Mouse (Mus musculus): ENCODE measurements around the gene Gm28042. TPM values are rescaled to one million over a fixed set of nuclear protein-coding genes. Genes with fewer than 3 reads are reported as not detected.

The Gm28042 gene
- total RNA-seq, 2 experiments from 2014 or later = 3.8 TPM; not detected in 1

DNA sequence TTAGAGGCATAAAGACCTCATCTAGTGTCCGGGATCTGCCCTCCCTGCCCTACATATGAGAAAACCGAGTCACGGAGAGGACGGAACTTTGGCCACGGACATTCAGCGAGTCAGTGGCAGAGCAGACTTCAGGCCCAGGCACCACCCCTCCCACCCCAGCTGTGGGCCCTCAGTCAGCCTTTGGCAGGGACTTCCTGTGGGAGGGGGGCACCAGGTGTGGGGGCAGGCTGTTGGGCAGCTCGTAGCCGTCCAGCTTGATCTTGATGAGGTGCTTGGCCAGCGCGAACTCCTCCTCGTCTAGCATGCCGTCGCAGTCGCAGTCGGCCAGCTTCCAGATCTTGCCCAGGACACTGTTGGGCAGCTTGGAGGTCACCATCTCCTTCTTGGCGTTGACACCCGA, 63.7 kb downstream of the Gm28042 start:
- ATAC-seq (replicated peaks; ENCODE audit: low FRiP score, low TSS enrichment, poor library complexity, severe bottlenecking) = no peak

Other genes starting within 250 kb of the Gm28042 start
- 22.5 and 24.4 TPM in 2 replicates for gene Rpap1, start 240.0 kb upstream of the Gm28042 start, total RNA-seq (2014; fragmentation: Nextera tagmentation)
- gene Rpap1, start 240.0 kb upstream of the Gm28042 start, total RNA-seq (2017) = 5.0 and 9.1 TPM in 2 replicates
- 0.45 TPM in 1 of 2 replicates, not detected in the other for gene Tyro3, start 229.8 kb upstream of the Gm28042 start, total RNA-seq (2014; fragmentation: Nextera tagmentation)
- not detected in 2 replicates for gene Tyro3, start 229.8 kb upstream of the Gm28042 start, total RNA-seq (2017)
- 76.3 and 98.4 TPM in 2 replicates for gene Mga, start 130.3 kb upstream of the Gm28042 start, total RNA-seq (2014; fragmentation: Nextera tagmentation)
- gene Mga, start 130.3 kb upstream of the Gm28042 start, total RNA-seq (2017) = 82.5 and 83.6 TPM in 2 replicates
- 4.5 and 5.0 TPM in 2 replicates for gene Mapkbp1, start 54.8 kb upstream of the Gm28042 start, total RNA-seq (2014; fragmentation: Nextera tagmentation)
- gene Mapkbp1, start 54.8 kb upstream of the Gm28042 start, total RNA-seq (2017) = 2.8 and 6.7 TPM in 2 replicates
- gene Jmjd7, start within 50 bp of the Gm28042 start, total RNA-seq (2014; fragmentation: Nextera tagmentation) = 11.9 and 30.3 TPM in 2 replicates
- gene Jmjd7, start within 50 bp of the Gm28042 start, total RNA-seq (2017) = 4.2 and 15.8 TPM in 2 replicates
- 8.0 and 10.7 TPM in 2 replicates for gene Pla2g4b, start 5.9 kb downstream of the Gm28042 start, total RNA-seq (2014; fragmentation: Nextera tagmentation)
- gene Pla2g4b, start 5.9 kb downstream of the Gm28042 start, total RNA-seq (2017) = 1.5 and 4.7 TPM in 2 replicates
- gene Ehd4, start 127.1 kb downstream of the Gm28042 start, total RNA-seq (2014; fragmentation: Nextera tagmentation) = 17.8 and 17.9 TPM in 2 replicates
- gene Ehd4, start 127.1 kb downstream of the Gm28042 start, total RNA-seq (2017) = 19.1 and 25.7 TPM in 2 replicates
- gene Pla2g4e, start 217.8 kb downstream of the Gm28042 start, total RNA-seq (2014; fragmentation: Nextera tagmentation) = not detected in 2 replicates
- not detected in 2 replicates for gene Pla2g4e, start 217.8 kb downstream of the Gm28042 start, total RNA-seq (2017)

All from megakaryocyte-erythroid progenitor cell, adult 5-6 weeks (primary cell).